Mouse (Mus musculus): ENCODE results near the gene Dnaja2.

Gene Dnaja2

GRCm38 (mm10) chr8:85555181-85556145, at the start of gene Dnaja2:
Dnaja2 (minus strand) TSS chr8:85555344.
- DNase-seq (ENCODE audit: low read depth, low spot score), result peak; percentile 93

- no peak for DNase-seq (ENCODE audit: low read depth, low spot score)
These were observed 49.1 kb upstream of the Dnaja2 start for GRCm38 (mm10) chr8:85604201-85604600.

DNA sequence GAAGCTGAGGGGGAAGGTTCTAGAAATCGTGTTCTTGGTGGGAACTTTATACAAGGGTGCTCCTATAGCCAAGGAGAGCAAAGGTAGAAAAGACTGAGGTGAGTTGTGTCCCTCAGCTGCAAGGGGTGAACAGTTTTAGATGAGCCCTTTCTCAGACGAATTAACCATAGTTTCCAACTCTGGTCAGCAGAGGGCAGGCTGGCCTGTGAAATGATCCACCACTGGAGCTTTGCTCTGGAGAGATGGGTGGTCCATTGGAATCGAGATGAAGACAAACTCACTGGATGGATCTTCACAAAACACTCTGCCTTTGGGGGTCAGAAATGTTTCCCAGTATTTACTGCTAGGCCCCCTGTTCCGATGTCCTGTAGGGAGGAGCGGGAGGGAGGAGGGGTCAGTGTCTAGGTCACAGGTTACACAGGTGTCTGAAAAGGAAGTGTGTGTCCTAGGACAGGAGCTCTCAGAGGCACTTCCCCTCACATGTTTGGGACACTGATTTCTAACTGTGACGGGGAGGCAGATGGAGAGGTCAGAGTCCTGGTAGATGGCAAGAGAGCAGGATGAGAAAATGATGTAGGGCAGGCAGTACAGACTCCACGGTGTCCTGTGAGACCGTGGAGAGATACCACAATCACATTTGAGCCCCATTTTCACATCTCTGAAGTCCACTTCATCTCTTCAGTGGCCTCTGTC, 48.2 kb upstream of the Dnaja2 start:
- peak; percentile 67 for DNase-seq (ENCODE audit: low read depth, low spot score)

GRCm38 (mm10) chr8:85602737-85603136, 47.6 kb upstream of the Dnaja2 start:
- DNase-seq (ENCODE audit: low read depth, low spot score), result no peak

DNA sequence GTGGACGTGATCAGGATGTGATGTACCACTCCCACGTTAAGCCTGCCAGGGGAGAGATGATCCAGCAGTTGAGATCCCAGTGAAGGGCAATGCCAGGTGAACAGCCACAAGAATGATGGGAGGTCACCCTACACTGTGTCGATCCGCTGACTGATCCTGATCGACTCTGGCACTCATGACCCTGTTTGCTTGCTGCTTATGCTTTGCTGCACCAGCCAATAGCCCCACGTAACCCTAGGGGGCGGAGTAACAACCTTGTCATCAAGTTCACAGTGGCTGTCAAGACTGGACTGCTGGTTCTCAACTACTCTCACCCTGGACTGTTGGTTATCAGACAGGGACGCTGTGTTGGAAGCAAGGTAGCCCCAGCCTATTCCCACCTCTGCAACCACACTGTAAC, 46.6 kb upstream of the Dnaja2 start:
- no peak for DNase-seq (ENCODE audit: low read depth, low spot score)

DNA sequence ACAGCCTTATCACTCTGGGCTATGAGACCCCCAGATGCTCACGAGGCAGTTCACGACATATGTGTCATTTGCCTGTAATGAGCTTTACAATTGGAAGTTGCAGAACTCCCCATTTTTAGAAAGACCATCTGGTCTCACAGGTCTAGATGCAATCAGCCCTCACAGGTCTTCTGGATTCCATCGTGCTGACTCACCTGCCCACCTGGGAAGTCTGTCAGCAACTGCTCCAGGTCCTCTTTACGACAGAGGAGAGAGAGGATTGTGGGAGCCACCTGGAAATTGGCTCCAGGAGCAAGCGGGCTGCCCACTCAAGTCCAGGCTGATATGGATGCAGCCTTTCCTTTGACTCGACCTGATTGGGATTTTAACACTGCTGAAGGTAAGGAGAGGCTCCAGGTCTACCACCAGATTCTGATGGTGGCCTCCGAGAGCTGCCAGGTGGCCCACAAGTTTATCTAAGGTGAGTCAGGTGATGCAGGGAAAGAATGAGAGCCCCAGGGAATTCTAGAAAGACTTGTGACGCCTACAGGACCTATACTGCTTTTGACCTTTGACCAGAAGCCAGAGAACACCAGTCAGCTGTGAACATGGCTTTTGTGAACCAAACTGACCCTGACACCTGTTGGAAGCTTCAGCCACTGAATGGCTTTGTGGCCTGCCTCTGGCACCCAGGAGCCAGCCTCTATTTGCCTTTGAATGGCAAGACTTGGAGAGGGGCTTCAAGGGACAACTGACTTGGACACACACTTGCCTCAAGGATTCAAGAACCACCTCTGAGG, 42.5 kb upstream of the Dnaja2 start:
- DNase-seq (ENCODE audit: low read depth, low spot score), result peak; percentile 28

DNA sequence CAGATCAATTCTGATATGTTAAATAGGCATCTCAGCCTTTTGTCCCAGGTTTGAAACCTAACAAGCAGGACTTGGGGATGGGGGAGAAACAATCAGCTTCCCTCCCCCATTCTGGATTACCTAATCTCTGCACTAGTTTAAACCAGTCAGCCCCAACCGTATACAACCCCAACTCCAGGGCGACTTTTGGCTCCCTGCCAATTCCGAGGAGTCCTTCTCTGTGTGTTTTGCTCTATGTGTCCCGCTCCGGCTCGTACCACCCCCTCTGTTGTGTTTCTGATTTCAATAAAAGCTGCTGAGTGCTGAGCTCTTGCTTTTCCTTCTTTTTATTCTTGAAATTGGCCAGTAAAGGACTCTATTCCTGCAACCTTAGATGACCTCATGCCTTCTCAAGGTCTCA, 40.2 kb upstream of the Dnaja2 start:
- DNase-seq (ENCODE audit: low read depth, low spot score), result no peak

- DNase-seq (ENCODE audit: low read depth, low spot score), result no peak
These were observed 39.8 kb upstream of the Dnaja2 start for GRCm38 (mm10) chr8:85594983-85595382.

GRCm38 (mm10) chr8:85593324-85593723, 38.2 kb upstream of the Dnaja2 start:
- DNase-seq (ENCODE audit: low read depth, low spot score), result no peak

DNA sequence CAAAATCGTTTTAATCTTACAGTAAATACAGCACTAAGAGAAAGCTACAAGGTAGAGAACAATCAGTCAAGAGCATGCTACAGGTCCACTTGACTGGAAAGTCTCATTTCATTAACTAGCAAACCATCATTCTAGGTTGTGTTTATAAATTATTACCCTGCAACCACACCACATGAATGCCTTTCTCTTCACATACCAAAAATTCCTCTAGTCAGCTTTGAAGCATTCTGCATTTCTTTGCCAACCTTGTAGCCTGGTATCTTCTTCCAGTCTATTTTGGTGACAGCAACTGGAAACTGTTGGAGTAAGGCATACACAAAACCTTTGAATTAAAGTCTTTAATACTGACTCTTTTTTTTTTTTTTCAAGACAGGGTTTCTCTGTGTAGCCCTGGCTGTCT, 36.4 kb upstream of the Dnaja2 start:
- no peak for DNase-seq (ENCODE audit: low read depth, low spot score)

GRCm38 (mm10) chr8:85590258-85590657, 35.1 kb upstream of the Dnaja2 start:
- no peak for DNase-seq (ENCODE audit: low read depth, low spot score)

GRCm38 (mm10) chr8:85588596-85588995, 33.5 kb upstream of the Dnaja2 start:
- DNase-seq (ENCODE audit: low read depth, low spot score), result no peak

- no peak for DNase-seq (ENCODE audit: low read depth, low spot score)
These were observed 22.5 kb upstream of the Dnaja2 start for GRCm38 (mm10) chr8:85577666-85578065.

GRCm38 (mm10) chr8:85573972-85574496, 18.9 kb upstream of the Dnaja2 start:
- DNase-seq (ENCODE audit: low read depth, low spot score), result peak; percentile 19

DNA sequence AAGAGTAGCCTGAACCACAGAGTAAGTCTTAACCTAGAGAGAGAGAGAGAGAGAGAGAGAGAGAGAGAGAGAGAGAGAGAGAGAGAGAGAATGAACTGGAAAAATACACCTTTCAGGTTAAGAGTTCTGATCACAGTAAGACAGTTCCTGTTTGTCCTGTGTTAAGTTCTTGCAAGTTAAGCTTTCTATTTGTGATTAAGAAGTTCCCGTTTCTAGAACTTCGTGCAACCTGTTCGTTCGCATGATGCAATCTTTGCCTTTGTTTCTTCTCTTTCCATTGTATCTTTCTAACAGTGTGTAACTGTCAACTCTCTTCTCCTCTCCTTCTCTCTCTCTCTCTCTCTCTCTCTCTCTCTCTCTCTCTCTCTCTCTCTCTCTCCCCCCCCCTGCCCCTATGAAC, 15.3 kb upstream of the Dnaja2 start:
- no peak for DNase-seq (ENCODE audit: low read depth, low spot score)

DNA sequence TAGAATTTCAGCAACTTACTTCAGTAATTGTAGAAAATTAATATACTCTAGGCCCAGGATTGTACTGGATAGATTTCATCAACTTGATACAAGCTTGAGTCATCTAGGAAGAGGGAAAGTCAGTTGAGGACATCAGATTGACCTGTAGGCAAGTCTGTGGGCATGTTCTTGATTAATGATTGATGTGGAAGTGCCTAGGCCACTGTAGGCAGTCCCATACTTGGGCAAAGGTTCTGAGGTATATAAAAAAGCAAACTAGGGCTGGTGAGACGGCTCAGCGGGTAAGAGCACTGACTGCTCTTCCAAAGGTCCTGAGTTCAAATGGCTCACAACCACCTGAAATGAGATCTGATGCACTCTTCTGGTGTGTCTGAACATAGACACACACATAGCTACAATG, 12.7 kb upstream of the Dnaja2 start:
- DNase-seq (ENCODE audit: low read depth, low spot score), result no peak

DNA sequence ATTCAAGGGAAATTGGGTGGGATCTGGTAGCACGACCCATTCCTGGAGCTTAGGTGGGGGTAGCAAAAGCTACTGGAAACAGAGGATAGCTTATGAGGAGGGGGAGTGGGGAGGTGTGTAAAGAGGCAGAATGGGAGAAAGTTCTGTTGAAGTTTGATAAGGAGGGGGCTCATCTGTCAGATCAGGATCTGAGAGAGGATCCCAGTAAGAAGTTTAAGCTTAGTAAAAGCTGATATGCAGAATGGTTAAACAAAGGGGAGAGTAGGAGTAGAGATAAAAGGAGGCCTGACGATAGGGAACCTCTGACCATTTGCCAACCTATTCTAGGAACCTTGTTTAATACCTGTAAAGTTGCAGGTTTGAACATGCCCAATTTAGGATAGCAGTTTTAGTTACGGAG, 10.0 kb upstream of the Dnaja2 start:
- DNase-seq (ENCODE audit: low read depth, low spot score), result no peak

- no peak for DNase-seq (ENCODE audit: low read depth, low spot score)
These were observed 8.2 kb upstream of the Dnaja2 start for GRCm38 (mm10) chr8:85563336-85563735.

- DNase-seq (ENCODE audit: low read depth, low spot score), result no peak
These were observed 4.8 kb upstream of the Dnaja2 start for GRCm38 (mm10) chr8:85559966-85560365.

DNA sequence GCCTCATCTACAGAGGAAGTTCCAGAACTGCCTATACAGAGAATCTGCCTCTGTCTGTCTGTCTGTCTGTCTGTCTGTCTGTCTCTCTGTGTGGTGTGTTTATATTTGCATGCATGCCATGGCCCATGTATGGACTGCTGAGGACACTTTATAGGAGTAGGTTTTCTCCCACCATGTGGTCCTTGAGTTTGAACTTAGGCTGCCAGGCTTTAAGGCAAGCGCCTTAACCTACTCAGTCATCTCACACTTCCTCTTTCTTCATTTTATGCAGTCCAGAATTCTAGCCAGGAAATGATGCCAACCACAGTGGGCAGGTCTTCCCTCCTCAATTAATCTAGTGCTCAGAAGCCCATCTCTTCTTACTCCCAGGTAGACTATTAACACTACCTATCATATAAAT, 4.1 kb upstream of the Dnaja2 start:
- no peak for DNase-seq (ENCODE audit: low read depth, low spot score)

GRCm38 (mm10) chr8:85557601-85557986, 2.5 kb upstream of the Dnaja2 start:
- peak; percentile 23 for DNase-seq (ENCODE audit: low read depth, low spot score)
